Mouse (Mus musculus) heart, embryonic 14.5 days (tissue): Measurements from ENCODE around the gene Obp2b. TPM values are rescaled to one million over a fixed set of nuclear protein-coding genes. Genes with fewer than 3 reads are reported as not detected.
"Not testable (repeated sequence)": the region's sequence is repeated elsewhere in the genome, so short reads cannot be mapped to it uniquely, and the experiment has no call there.

ENCODE experiments used
- ATAC-seq: fragments of 200-750 bp; cut with Nextera tagmentation; 2 replicates; pipeline ENCODE4 v1.8.0; 2017; ENCODE audit warnings: low read depth, moderate TSS enrichment; ENCODE audit not compliant: insufficient number of reproducible peaks, insufficient read depth, low FRiP score
- H3K27ac ChIP-seq, 2 experiments: fragments of 200-500 bp in 1 of 2; fragments of 300-500 bp in 1 of 2; sonication (generic) in 1 of 2; replicated peaks in 1 of 2; 2 replicates each; pipeline ENCODE4 v1.5.1; 2012 to 2014; ENCODE audit warnings: low read depth in 2 of 2, low read length in 2 of 2, control low read depth in 1 of 2, mild to moderate bottlenecking in 1 of 2, mixed read lengths in 1 of 2; ENCODE audit not compliant: control insufficient read depth in 1 of 2, insufficient read depth in 1 of 2
- H3K27me3 ChIP-seq: fragments of 300-500 bp; sonication (generic); 2 replicates; pipeline ENCODE4 v1.6.1; 2014; ENCODE audit warnings: mild to moderate bottlenecking, low read length, control low read depth; ENCODE audit not compliant: control insufficient read depth, insufficient read depth
- H3K36me3 ChIP-seq: fragments of 300-500 bp; sonication (generic); 2 replicates; pipeline ENCODE4 v1.6.1; 2014; ENCODE audit warnings: mild to moderate bottlenecking, control low read depth, low read length, mixed read lengths; ENCODE audit not compliant: control insufficient read depth, insufficient read depth
- H3K4me1 ChIP-seq, 2 experiments: fragments of 200-500 bp in 1 of 2; fragments of 300-500 bp in 1 of 2; sonication (generic) in 1 of 2; 2 replicates each; pipeline ENCODE4 v1.6.1; 2012 to 2014; ENCODE audit warnings: low read length in 2 of 2, control low read depth in 1 of 2, mixed read lengths in 1 of 2; ENCODE audit not compliant: control insufficient read depth in 2 of 2, insufficient read depth in 2 of 2
- H3K4me2 ChIP-seq: fragments of 300-500 bp; sonication (generic); 2 replicates; pipeline ENCODE4 v1.6.1; 2014; ENCODE audit warnings: mild to moderate bottlenecking, low read length
- H3K4me3 ChIP-seq, 2 experiments: fragments of 200-500 bp in 1 of 2; fragments of 300-500 bp in 1 of 2; sonication (generic) in 1 of 2; 2 replicates each; pipeline ENCODE4 v1.5.1; 2012 to 2014; ENCODE audit warnings: low read length in 2 of 2, mild to moderate bottlenecking in 2 of 2, control low read depth in 1 of 2, low read depth in 1 of 2, moderate library complexity in 1 of 2; ENCODE audit not compliant: control insufficient read depth in 1 of 2, insufficient read depth in 1 of 2
- H3K9ac ChIP-seq: fragments of 300-500 bp; sonication (generic); 2 replicates; pipeline ENCODE4 v1.6.1; 2014; ENCODE audit warnings: mild to moderate bottlenecking, low read length
- H3K9me3 ChIP-seq: fragments of 300-500 bp; sonication (generic); 2 replicates; pipeline ENCODE4 v1.6.1; 2016; ENCODE audit warnings: low read length, control low read depth; ENCODE audit not compliant: control insufficient read depth
- WGBS: fragments of 180-500 bp; shearing (Covaris S2); extraction: QIAGEN DNeasy Blood & Tissue Kit; methylation state at CpG from one replicate; pipeline ENCODE4 v1.1.7; 2014; 5-methylcytosine and 5-hydroxymethylcytosine counted together
- polyA plus RNA-seq: library from polyadenylated mRNA; unstranded; fragments of >200 nt; fragmentation: Nextera tagmentation; extraction: Ambion mirVana; gene quantifications from 2 replicates; pipeline ENCODE4 v1.2.1, GENCODE M21; 2014

Gene Obp2b
- polyA plus RNA-seq: not detected in 2 replicates

- H3K9me3 ChIP-seq, H3K4me2 ChIP-seq, H3K4me1 ChIP-seq, ATAC-seq, H3K27ac ChIP-seq, H3K36me3 ChIP-seq, H3K9ac ChIP-seq, H3K4me3 ChIP-seq, H3K27me3 ChIP-seq: not testable (repeated sequence)
- WGBS: 73% methylated on average over 3 of the region's 3 CpGs
Observed at GRCm38 (mm10) chr2:25736709-25737108, at the start of gene Obp2b. TSS of gene Obp2b (plus strand) at chr2:25737009.

GRCm38 (mm10) chr2:25694605-25695004 lies 42.2 kb upstream of the Obp2b start:
- Histone ChIP-seq H3K36me3 (no peaks in the 10 kb centered on the region), H3K9me3 (no peaks in the 10 kb centered on the region), H3K4me3 (no peak overlapping the region), H3K27ac (no peak overlapping the region), H3K9ac (no peak overlapping the region), H3K27me3 (no peaks in the 10 kb centered on the region), H3K4me1 (no peaks in the 10 kb centered on the region), H3K4me2 (no peak overlapping the region)
- no peak for ATAC-seq

- no peaks in the 10 kb centered on the region for H3K27me3 ChIP-seq
- no peak overlapping the region for H3K4me3 ChIP-seq
- no peak overlapping the region for H3K9ac ChIP-seq
- WGBS: 55% methylated on average over 4 of the region's 4 CpGs
- no peaks in the 10 kb centered on the region for H3K9me3 ChIP-seq
- H3K36me3 ChIP-seq: no peaks in the 10 kb centered on the region
- no peak for ATAC-seq
- H3K27ac ChIP-seq: no peak overlapping the region
- H3K4me1 ChIP-seq: no peaks in the 10 kb centered on the region
- H3K4me2 ChIP-seq: no peak overlapping the region
Observed at GRCm38 (mm10) chr2:25696951-25697350, 39.9 kb upstream of the Obp2b start.

- no peak overlapping the region for H3K4me2 ChIP-seq
- no peak overlapping the region for H3K9ac ChIP-seq
- WGBS: 84% methylated on average over 2 of the region's 2 CpGs
- no peaks in the 10 kb centered on the region for H3K27me3 ChIP-seq
- no peaks in the 10 kb centered on the region; a peak in 1 of 4 replicates for H3K4me1 ChIP-seq
- no peak overlapping the region for H3K27ac ChIP-seq
- no peak for ATAC-seq
- H3K9me3 ChIP-seq: no peaks in the 10 kb centered on the region
- H3K4me3 ChIP-seq: no peak overlapping the region
- no peaks in the 10 kb centered on the region for H3K36me3 ChIP-seq
Observed at GRCm38 (mm10) chr2:25698696-25699095, 38.1 kb upstream of the Obp2b start.

GRCm38 (mm10) chr2:25699743-25700142 lies 37.1 kb upstream of the Obp2b start, which contains the start of gene Obp2a:
TSS of gene Obp2a (plus strand) at chr2:25700043.
- 75% methylated on average over 3 of the region's 3 CpGs for WGBS
- not testable (repeated sequence) for H3K4me1 ChIP-seq, H3K27me3 ChIP-seq, H3K9ac ChIP-seq, H3K4me2 ChIP-seq, H3K4me3 ChIP-seq, H3K27ac ChIP-seq, ATAC-seq, H3K36me3 ChIP-seq, H3K9me3 ChIP-seq

- H3K4me3 ChIP-seq: no peak overlapping the region
- no peaks in the 10 kb centered on the region for H3K27me3 ChIP-seq
- WGBS: 66% methylated on average over 5 of the region's 5 CpGs
- no peak overlapping the region for H3K9ac ChIP-seq
- no peak for ATAC-seq
- no peak overlapping the region for H3K4me2 ChIP-seq
- H3K36me3 ChIP-seq: no peaks in the 10 kb centered on the region
- H3K9me3 ChIP-seq: no peaks in the 10 kb centered on the region
- no peak overlapping the region for H3K27ac ChIP-seq
- H3K4me1 ChIP-seq: no peaks in the 10 kb centered on the region; a peak in 1 of 4 replicates
Observed at GRCm38 (mm10) chr2:25701001-25701400, 35.8 kb upstream of the Obp2b start.

- 25% methylated on average over 4 of the region's 4 CpGs for WGBS
- no peak overlapping the region for H3K4me3 ChIP-seq
Observed at GRCm38 (mm10) chr2:25703706-25704105, 33.1 kb upstream of the Obp2b start.

More at GRCm38 (mm10) chr2:25703706-25704105, 33.1 kb upstream of the Obp2b start:
- Histone ChIP-seq H3K27ac (no peak overlapping the region), H3K4me2 (no peak overlapping the region), H3K9me3 (no peaks in the 10 kb centered on the region), H3K36me3 (no peaks in the 10 kb centered on the region), H3K4me1 (peaks cover 0 to 3% of the 10 kb centered on the region in 2 experiments; a peak in 2 of 4 replicates), H3K27me3 (no peaks in the 10 kb centered on the region), H3K9ac (no peak overlapping the region)
- ATAC-seq: no peak
